Mouse (Mus musculus): ENCODE data around the gene Syn2.

The Syn2 gene

GRCm38 (mm10) chr6:115291068-115291467 lies 156.4 kb downstream of the Syn2 start:
- in situ Hi-C loops (cut with MboI) = no loop called here

- in situ Hi-C loops (cut with MboI) = no loop called here
Measured at GRCm38 (mm10) chr6:115291823-115292222, 157.1 kb downstream of the Syn2 start.

- in situ Hi-C loops (cut with MboI) = no loop called here
Measured at GRCm38 (mm10) chr6:115292621-115293020, 157.9 kb downstream of the Syn2 start.

- in situ Hi-C loops (cut with MboI) = no loop called here
Measured at GRCm38 (mm10) chr6:115293877-115294276, 159.2 kb downstream of the Syn2 start.

GRCm38 (mm10) chr6:115307134-115307533 lies 172.4 kb downstream of the Syn2 start:
- in situ Hi-C loops (cut with MboI) = no loop called here

GRCm38 (mm10) chr6:115312780-115313179 lies 178.1 kb downstream of the Syn2 start:
- in situ Hi-C loops (cut with MboI) = no loop called here

- in situ Hi-C loops (cut with MboI) = no loop called here
Measured at GRCm38 (mm10) chr6:115313235-115313738, 178.6 kb downstream of the Syn2 start.

- in situ Hi-C loops (cut with MboI) = no loop called here
Measured at GRCm38 (mm10) chr6:115313910-115314309, 179.2 kb downstream of the Syn2 start.

GRCm38 (mm10) chr6:115315770-115316169 lies 181.1 kb downstream of the Syn2 start:
- in situ Hi-C loops (cut with MboI) = no loop called here

- in situ Hi-C loops (cut with MboI) = no loop called here
Measured at GRCm38 (mm10) chr6:115316811-115317221, 182.1 kb downstream of the Syn2 start.

GRCm38 (mm10) chr6:115318811-115319210 lies 184.1 kb downstream of the Syn2 start:
- in situ Hi-C loops (cut with MboI) = no loop called here

- in situ Hi-C loops (cut with MboI) = no loop called here
Measured at GRCm38 (mm10) chr6:115319686-115320085, 185.0 kb downstream of the Syn2 start.

- in situ Hi-C loops (cut with MboI) = no loop called here
Measured at GRCm38 (mm10) chr6:115320927-115321714, 186.4 kb downstream of the Syn2 start.

GRCm38 (mm10) chr6:115321883-115322351 lies 187.2 kb downstream of the Syn2 start:
- in situ Hi-C loops (cut with MboI) = no loop called here

- in situ Hi-C loops (cut with MboI) = no loop called here
Measured at GRCm38 (mm10) chr6:115322956-115323355, 188.3 kb downstream of the Syn2 start.

- in situ Hi-C loops (cut with MboI) = no loop called here
Measured at GRCm38 (mm10) chr6:115330964-115331363, 196.3 kb downstream of the Syn2 start.

Data from mature B cell (primary cell).